In the genomic region with DNA sequence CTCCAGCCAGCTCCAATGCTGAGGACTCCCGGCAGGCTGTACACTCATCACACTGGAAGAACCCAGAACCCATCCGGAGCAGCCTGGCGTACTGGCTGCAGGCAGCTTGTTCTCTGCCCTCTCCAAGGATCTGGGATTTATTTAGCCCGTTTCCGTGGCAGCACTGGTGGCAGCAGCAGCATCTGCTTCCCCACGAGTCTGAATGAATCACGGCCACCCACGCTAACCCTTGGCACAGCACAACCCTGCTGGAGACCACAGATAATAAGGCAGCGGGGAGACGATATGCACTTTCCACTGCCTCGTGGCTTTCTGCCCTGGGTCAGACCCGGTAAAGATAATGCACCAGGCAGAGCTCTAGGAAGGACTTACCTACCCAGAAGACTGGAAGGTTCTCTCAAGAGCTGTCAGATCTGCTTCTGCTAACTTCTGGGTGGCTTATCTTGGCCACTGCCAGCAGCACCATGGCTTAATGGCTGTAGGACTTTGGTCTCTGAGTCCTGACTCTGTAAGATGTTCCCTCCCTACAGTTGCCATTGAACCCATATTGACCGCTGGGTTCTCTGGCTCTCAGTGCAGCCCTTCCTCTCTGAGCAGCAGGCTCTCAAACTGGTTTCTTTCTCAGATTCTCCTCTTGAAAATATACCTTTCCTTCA, we compare ENCODE assay signal across 8 mouse cellular contexts.
DNase-seq lines count a peak whose midpoint lies in the region; ATAC-seq lines count a peak whose summit lies in the region.

No protein-coding gene starts in this region.

- intact Hi-C loops in heart, postnatal 10 days (cut with DNase I), result no loop called here
- intact Hi-C loops in left cerebral cortex, postnatal 4 days (cut with DNase I), result no loop called here

- no peaks in the 10 kb centered on the region for H3K36me3 ChIP-seq in heart, embryonic 14.5 days (ENCODE audit: control insufficient read depth, insufficient read depth, low read length)
- no peaks in the 10 kb centered on the region for H3K36me3 ChIP-seq in midbrain, embryonic 13.5 days

- no peaks in the 10 kb centered on the region for H3K27me3 ChIP-seq in heart, embryonic 14.5 days (ENCODE audit: control insufficient read depth, insufficient read depth, low read length)
- no peaks in the 10 kb centered on the region for H3K27me3 ChIP-seq in midbrain, embryonic 13.5 days

- 38% methylated on average over 13 of the region's 13 CpGs for WGBS in heart, embryonic 14.5 days
- 58% methylated on average over 13 of the region's 13 CpGs for WGBS in midbrain, embryonic 13.5 days

- DNase-seq in heart, adult 8-10 months (ENCODE audit: low spot score), result no peak
- peak; percentile 35 for DNase-seq in cerebellum, adult 11-12 months
- peak; percentile 17 to 34 for DNase-seq in heart, postnatal 10 days
- peak; percentile 38 for DNase-seq in left cerebral cortex, postnatal 4 days
- no peak for DNase-seq in gastrocnemius, postnatal 4 days (ENCODE audit: low spot score in 2 of 2)

- peaks cover 4% of the 10 kb centered on the region; the same call in 1 of the 2 replicates for H3K9me3 ChIP-seq in heart, embryonic 14.5 days (ENCODE audit: control insufficient read depth, low read length)
- no peaks in the 10 kb centered on the region for H3K9me3 ChIP-seq in midbrain, embryonic 13.5 days

- no peak overlapping the region for H3K9ac ChIP-seq in heart, embryonic 14.5 days (ENCODE audit: low read length)
- no peak overlapping the region for H3K9ac ChIP-seq in midbrain, embryonic 13.5 days (replicated peaks)

- H3K27ac ChIP-seq in heart, embryonic 14.5 days (replicated peaks in 1 of 2; ENCODE audit: control insufficient read depth in 1 of 2, insufficient read depth in 1 of 2, low read depth in 2 of 2, low read length in 2 of 2), result no peak overlapping the region
- no peak overlapping the region for H3K27ac ChIP-seq in midbrain, embryonic 13.5 days

- ATAC-seq in heart, embryonic 14.5 days (ENCODE audit: insufficient number of reproducible peaks, insufficient read depth, low FRiP score, low read depth), result peak; percentile 48; the same call in 1 of the 2 replicates
- no peak for ATAC-seq in midbrain, embryonic 13.5 days
- ATAC-seq in CD4-positive, CD25-positive, alpha-beta regulatory T cell, adult 4 months, result no peak

- H3K4me3 ChIP-seq in heart, embryonic 14.5 days (ENCODE audit: control insufficient read depth in 1 of 2, insufficient read depth in 1 of 2, low read depth in 1 of 2, low read length in 2 of 2), result no peak overlapping the region
- H3K4me3 ChIP-seq in midbrain, embryonic 13.5 days (replicated peaks), result no peak overlapping the region

- H3K4me1 ChIP-seq in heart, embryonic 14.5 days (ENCODE audit: control insufficient read depth in 2 of 2, insufficient read depth in 2 of 2, low read length in 2 of 2), result peaks cover 7 to 13% of the 10 kb centered on the region in 2 experiments; a peak in 2 of 4 replicates
- H3K4me1 ChIP-seq in midbrain, embryonic 13.5 days (replicated peaks), result no peaks in the 10 kb centered on the region

- peak overlapping the region; percentile 4; the same call in 1 of the 2 replicates for H3K4me2 ChIP-seq in heart, embryonic 14.5 days (ENCODE audit: low read length)
- no peak overlapping the region for H3K4me2 ChIP-seq in midbrain, embryonic 13.5 days (replicated peaks)

Comparison
In these comparisons a context has a peak if more than half of its experiments do, and no peak if none do; other contexts are left out.
1. DNase-seq: peak in cerebellum, adult 11-12 months (single experiment), heart, postnatal 10 days (2 of 2) and left cerebral cortex, postnatal 4 days (single experiment); none in heart, adult 8-10 months (single experiment) and gastrocnemius, postnatal 4 days (0 of 2).